Mouse (Mus musculus) MEL (cell line): Measurements from ENCODE around the gene Ptpn11. TPM values are rescaled to one million over a fixed set of nuclear protein-coding genes. Genes with fewer than 3 reads are reported as not detected.

ENCODE experiments used
- DNase-seq: peaks from one replicate; pipeline ENCODE4 v3.0.0; 2011; ENCODE audit warnings: low read depth, low spot score
- H3K27ac ChIP-seq: 2 replicates; pipeline ENCODE4 v1.5.1; 2012; ENCODE audit warnings: low read depth, mild to moderate bottlenecking, control low read depth, low read length, moderate library complexity; ENCODE audit not compliant: control insufficient read depth
- H3K27me3 ChIP-seq, 2 experiments: fragments of 150-350 bp in 1 of 2; sonication (generic) in 1 of 2; 2 replicates each; pipeline ENCODE4 v1.6.1; 2012; ENCODE audit warnings: low read length in 2 of 2, mild to moderate bottlenecking in 2 of 2, improper control_type of control experiment in 1 of 2, moderate library complexity in 1 of 2; ENCODE audit not compliant: insufficient read depth in 2 of 2, control insufficient read depth in 1 of 2
- H3K36me3 ChIP-seq, 2 experiments: 2 replicates each; pipeline ENCODE4 v1.6.1; 2012 to 2014; ENCODE audit warnings: low read length in 2 of 2, improper control_type of control experiment in 1 of 2, inconsistent platforms in 1 of 2, mild to moderate bottlenecking in 1 of 2; ENCODE audit not compliant: insufficient read depth in 2 of 2, control insufficient read depth in 1 of 2
- H3K4me1 ChIP-seq, 2 experiments: fragments of 150-350 bp in 1 of 2; sonication (generic) in 1 of 2; 2 replicates each; pipeline ENCODE4 v1.6.1; 2012; ENCODE audit warnings: low read length in 2 of 2, improper control_type of control experiment in 1 of 2, mild to moderate bottlenecking in 1 of 2; ENCODE audit not compliant: insufficient read depth in 2 of 2, control insufficient read depth in 1 of 2
- H3K4me3 ChIP-seq, 2 experiments: fragments of 150-350 bp in 1 of 2; sonication (generic) in 1 of 2; 2 replicates each; pipeline ENCODE4 v1.5.1; 2012; ENCODE audit warnings: low read depth in 2 of 2, low read length in 2 of 2, mild to moderate bottlenecking in 2 of 2, moderate library complexity in 2 of 2, control low read depth in 1 of 2, improper control_type of control experiment in 1 of 2; ENCODE audit not compliant: control insufficient read depth in 1 of 2, insufficient read depth in 1 of 2
- H3K79me2 ChIP-seq: 2 replicates; pipeline ENCODE4 v1.6.1; 2012; ENCODE audit warnings: mild to moderate bottlenecking, low read length, moderate library complexity; ENCODE audit not compliant: control insufficient read depth, poor library complexity, insufficient read depth
- H3K9ac ChIP-seq: 2 replicates; pipeline ENCODE4 v1.6.1; 2012; ENCODE audit warnings: low read depth, mild to moderate bottlenecking, control low read depth, low read length, moderate library complexity; ENCODE audit not compliant: control insufficient read depth, poor library complexity, severe bottlenecking
- H3K9me3 ChIP-seq: fragments of 150-350 bp; sonication (generic); replicated peaks from 2 replicates; pipeline ENCODE4 v1.6.1; 2012; ENCODE audit warnings: mild to moderate bottlenecking, low read length, improper control_type of control experiment, moderate library complexity; ENCODE audit not compliant: insufficient read depth
- CHD1 ChIP-seq: IDR thresholded peaks from 2 replicates; pipeline ENCODE4 v1.6.1; 2012; ENCODE audit warnings: low read depth, mild to moderate bottlenecking, inconsistent platforms, low read length, improper control_type of control experiment
- CHD2 ChIP-seq: IDR thresholded peaks from 2 replicates; pipeline ENCODE4 v1.6.1; 2011; ENCODE audit warnings: low read length, improper control_type of control experiment
- CTCF ChIP-seq, 3 experiments: IDR thresholded peaks in 2 of 3; conservative IDR thresholded peaks in 1 of 3; 2 replicates each; pipeline ENCODE4 v1.5.1; 2011 to 2012; ENCODE audit warnings: low read length in 3 of 3, low read depth in 2 of 3, mild to moderate bottlenecking in 2 of 3, improper control_type of control experiment in 1 of 3, inconsistent platforms in 1 of 3, mixed read lengths in 1 of 3, moderate library complexity in 1 of 3; ENCODE audit not compliant: control insufficient read depth in 1 of 3, insufficient read depth in 1 of 3, poor library complexity in 1 of 3, severe bottlenecking in 1 of 3
- EP300 ChIP-seq, 2 experiments: IDR thresholded peaks; 2 replicates each; pipeline ENCODE4 v1.6.1; 2011; ENCODE audit warnings: improper control_type of control experiment in 2 of 2, low read length in 2 of 2, low read depth in 1 of 2, mild to moderate bottlenecking in 1 of 2
- ETS1 ChIP-seq: IDR thresholded peaks from 2 replicates; pipeline ENCODE4 v1.6.1; 2012; ENCODE audit warnings: low read depth, mild to moderate bottlenecking, inconsistent platforms, low read length, improper control_type of control experiment, moderate library complexity
- GATA1 ChIP-seq: IDR thresholded peaks from 2 replicates; pipeline ENCODE4 v1.6.1; 2011; ENCODE audit warnings: low read depth, low read length, improper control_type of control experiment
- HCFC1 ChIP-seq: IDR thresholded peaks from 2 replicates; pipeline ENCODE4 v1.6.1; 2012; ENCODE audit warnings: low read depth, mild to moderate bottlenecking, inconsistent platforms, low read length, improper control_type of control experiment, moderate library complexity
- KAT2A ChIP-seq: conservative IDR thresholded peaks from 2 replicates; pipeline ENCODE4 v1.6.1; 2012; ENCODE audit warnings: low read depth, low read length, improper control_type of control experiment, inconsistent platforms
- MAX ChIP-seq: IDR thresholded peaks from 2 replicates; pipeline ENCODE4 v1.6.1; 2011; ENCODE audit warnings: low read length, improper control_type of control experiment
- MXI1 ChIP-seq: IDR thresholded peaks from 2 replicates; pipeline ENCODE4 v1.6.1; 2011; ENCODE audit warnings: mild to moderate bottlenecking, low read depth, low read length, improper control_type of control experiment
- MYB ChIP-seq: IDR thresholded peaks from 2 replicates; pipeline ENCODE4 v1.6.1; 2011; ENCODE audit warnings: mild to moderate bottlenecking, low read depth, low read length, improper control_type of control experiment
- POLR2A ChIP-seq, 2 experiments: IDR thresholded peaks; 2 replicates each; pipeline ENCODE4 v1.6.1; 2011 to 2012; ENCODE audit warnings: low read length in 2 of 2, mild to moderate bottlenecking in 2 of 2, control low read depth in 1 of 2, improper control_type of control experiment in 1 of 2, low read depth in 1 of 2, moderate library complexity in 1 of 2; ENCODE audit not compliant: control insufficient read depth in 1 of 2, insufficient read depth in 1 of 2, poor library complexity in 1 of 2
- POLR2AphosphoS5 ChIP-seq: IDR thresholded peaks from 2 replicates; pipeline ENCODE4 v1.6.1; 2012; ENCODE audit warnings: low read depth, borderline replicate concordance, mild to moderate bottlenecking, inconsistent platforms, low read length, moderate library complexity, mixed read lengths
- RAD21 ChIP-seq: IDR thresholded peaks from 2 replicates; pipeline ENCODE4 v1.6.1; 2011; ENCODE audit warnings: mild to moderate bottlenecking, low read depth, low read length, improper control_type of control experiment
- RCOR1 ChIP-seq: IDR thresholded peaks from 2 replicates; pipeline ENCODE4 v1.6.1; 2012; ENCODE audit warnings: low read depth, mild to moderate bottlenecking, inconsistent platforms, low read length, improper control_type of control experiment
- TAL1 ChIP-seq: IDR thresholded peaks from 2 replicates; pipeline ENCODE4 v1.6.1; 2012; ENCODE audit warnings: mild to moderate bottlenecking, inconsistent platforms, low read length, moderate library complexity, mixed read lengths
- TCF12 ChIP-seq: IDR thresholded peaks from 2 replicates; pipeline ENCODE4 v1.6.1; 2014; ENCODE audit warnings: low read depth, mild to moderate bottlenecking, inconsistent platforms, low read length, improper control_type of control experiment, moderate library complexity
- UBTF ChIP-seq: IDR thresholded peaks from 2 replicates; pipeline ENCODE4 v1.6.1; 2012; ENCODE audit warnings: low read depth, mild to moderate bottlenecking, inconsistent platforms, low read length, improper control_type of control experiment, moderate library complexity, borderline replicate concordance; ENCODE audit not compliant: insufficient read depth
- ZC3H11A ChIP-seq: IDR thresholded peaks from 2 replicates; pipeline ENCODE4 v1.6.1; 2012; ENCODE audit warnings: low read depth, mild to moderate bottlenecking, inconsistent platforms, low read length, improper control_type of control experiment
- polyA plus RNA-seq, 2 experiments: library from polyadenylated mRNA; stranded (reverse) in 1 of 2; unstranded in 1 of 2; fragments of >175 nt in 1 of 2; fragments of >200 nt in 1 of 2; gene quantifications; 2 replicates each; pipeline versions ENCODE4 v1.2.1 to v1.2.4; 2012; ENCODE audit warnings: low replicate concordance in 2 of 2, low read depth in 1 of 2; ENCODE audit not compliant: insufficient read length in 2 of 2, insufficient read depth in 1 of 2, missing spikeins in 1 of 2
- total RNA-seq: library from RNA; depleted of rRNA; stranded (reverse); fragments of 300-350 nt; gene quantifications from 2 replicates; pipeline ENCODE4 v1.2.3, GENCODE M21; 2012

Gene Ptpn11
- total and polyA plus RNA-seq, 3 experiments = 43.6 to 55.0 (median 46.5) TPM

DNA sequence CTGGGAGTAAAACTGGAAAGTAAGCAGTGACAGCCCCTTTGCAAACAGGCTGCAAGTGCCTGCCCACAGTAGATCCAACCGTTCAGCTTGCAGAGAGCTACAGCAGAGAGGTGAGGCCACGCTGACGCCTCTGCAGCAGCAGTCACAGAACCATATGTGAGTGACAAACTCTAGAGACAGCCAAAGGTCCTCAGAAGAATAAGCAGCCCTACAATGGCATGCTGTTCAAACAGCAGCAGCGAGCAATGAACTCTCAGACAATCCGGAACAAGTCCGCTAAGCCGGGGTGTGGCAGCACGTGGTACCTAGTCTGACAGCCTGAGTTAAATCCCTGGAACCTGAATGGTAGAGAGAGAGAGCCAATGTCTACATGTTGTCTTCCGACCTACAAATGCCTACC lies 2.0 kb downstream of the Ptpn11 start:
- peaks cover 0 to 14% of the 10 kb centered on the region in 2 experiments; a peak in 2 of 4 replicates for H3K36me3 ChIP-seq
- H3K27me3 ChIP-seq = no peaks in the 10 kb centered on the region
- TF ChIP-seq CHD1 (no peak), POLR2A (IDR thresholded peaks at IDR 0.05; ENCODE audit: control insufficient read depth in 1 of 2, insufficient read depth in 1 of 2, low read depth in 1 of 2, low read length in 2 of 2, poor library complexity in 1 of 2) (no peak), GATA1 (no peak), TAL1 (no peak), UBTF (no peak)
- peaks cover 2 to 9% of the 10 kb centered on the region in 2 experiments; a peak in 2 of 4 replicates for H3K4me1 ChIP-seq
- no peak overlapping the region for H3K4me3 ChIP-seq
- no peak for DNase-seq
- no peaks in the 10 kb centered on the region for H3K9me3 ChIP-seq
- H3K9ac ChIP-seq = no peak overlapping the region
- H3K79me2 ChIP-seq = peaks cover 62% of the 10 kb centered on the region
- H3K27ac ChIP-seq = no peak overlapping the region

DNA sequence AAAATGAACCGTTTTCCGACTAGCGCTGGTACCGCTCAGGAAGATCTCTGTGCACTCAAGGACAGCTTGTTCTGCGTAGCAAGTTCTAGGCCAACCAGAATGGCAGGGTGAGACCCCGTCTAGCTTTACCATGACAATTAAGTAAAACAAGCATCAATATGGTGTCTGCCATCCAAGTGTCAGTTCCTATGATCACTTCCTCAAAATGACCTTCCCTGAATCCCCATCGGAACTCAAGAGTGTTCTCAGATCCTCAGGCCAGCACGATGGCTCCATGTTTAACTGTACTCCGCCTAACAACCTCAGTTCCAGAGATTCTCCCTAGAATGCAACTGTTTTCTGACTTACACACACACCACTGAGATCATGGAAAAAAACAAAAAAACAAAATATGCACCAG lies 2.9 kb downstream of the Ptpn11 start:
- Histone ChIP-seq H3K36me3 (peaks cover 0 to 14% of the 10 kb centered on the region in 2 experiments; a peak in 2 of 4 replicates), H3K27ac (no peak overlapping the region), H3K4me1 (peaks cover 2 to 9% of the 10 kb centered on the region in 2 experiments; a peak in 2 of 4 replicates), H3K79me2 (peaks cover 69% of the 10 kb centered on the region), H3K4me3 (no peak overlapping the region), H3K9me3 (no peaks in the 10 kb centered on the region), H3K9ac (no peak overlapping the region), H3K27me3 (no peaks in the 10 kb centered on the region)
- TF ChIP-seq POLR2AphosphoS5 = no peak
- TF ChIP-seq GATA1 = no peak
- TF ChIP-seq RCOR1 = no peak
- TF ChIP-seq TAL1 = no peak
- TF ChIP-seq RAD21 = no peak
- TF ChIP-seq CTCF (IDR thresholded peaks at IDR 0.05 in 2 of 3, conservative IDR thresholded peaks at IDR 0.05 in 1 of 3; ENCODE audit: control insufficient read depth in 1 of 3, insufficient read depth in 1 of 3, low read depth in 2 of 3, low read length in 3 of 3, poor library complexity in 1 of 3, severe bottlenecking in 1 of 3) = no peak
- TF ChIP-seq MXI1 = no peak
- TF ChIP-seq MAX = no peak
- TF ChIP-seq KAT2A = no peak
- TF ChIP-seq CHD2 = no peak
- TF ChIP-seq EP300 (IDR thresholded peaks at IDR 0.05; ENCODE audit: low read depth in 1 of 2, low read length in 2 of 2) = no peak
- TF ChIP-seq MYB = no peak
- TF ChIP-seq TCF12 = no peak
- no peak for TF ChIP-seq HCFC1
- no peak for TF ChIP-seq ETS1
- TF ChIP-seq ZC3H11A = no peak
- DNase-seq = no peak
